Mouse (Mus musculus): ENCODE data around the gene Ect2. TPM values are rescaled to one million over a fixed set of nuclear protein-coding genes. Genes with fewer than 3 reads are reported as not detected.

Ect2 gene
- total and polyA plus RNA-seq, 3 experiments, result 22.6 to 48.5 (median 31.5) TPM

GRCm38 (mm10) chr3:27197816-27198215 lies 44.1 kb upstream of the Ect2 start:
- no peak overlapping the region for H3K9ac ChIP-seq (ENCODE audit: control insufficient read depth, low read depth, low read length, poor library complexity, severe bottlenecking)
- no peak overlapping the region for H3K4me3 ChIP-seq (ENCODE audit: control insufficient read depth in 1 of 2, insufficient read depth in 1 of 2, low read depth in 2 of 2, low read length in 2 of 2)
- no peaks in the 10 kb centered on the region for H3K9me3 ChIP-seq (replicated peaks; ENCODE audit: insufficient read depth, low read length)
- no peaks in the 10 kb centered on the region for H3K79me2 ChIP-seq (ENCODE audit: control insufficient read depth, insufficient read depth, low read length, poor library complexity)
- DNase-seq (ENCODE audit: low read depth, low spot score), result no peak
- TF ChIP-seq RCOR1 (IDR thresholded peaks at IDR 0.05; ENCODE audit: low read depth, low read length), result no peak
- TF ChIP-seq MYB (IDR thresholded peaks at IDR 0.05; ENCODE audit: low read depth, low read length), result no peak
- no peak for TF ChIP-seq HCFC1 (IDR thresholded peaks at IDR 0.05; ENCODE audit: low read depth, low read length)
- TF ChIP-seq RAD21 (IDR thresholded peaks at IDR 0.05; ENCODE audit: low read depth, low read length), result no peak
- TF ChIP-seq ZMIZ1 (IDR thresholded peaks at IDR 0.05; ENCODE audit: low read depth, low read length), result no peak
- TF ChIP-seq UBTF (IDR thresholded peaks at IDR 0.05; ENCODE audit: borderline replicate concordance, insufficient read depth, low read depth, low read length), result no peak
- no peak for TF ChIP-seq MAFK (IDR thresholded peaks at IDR 0.05; ENCODE audit: borderline replicate concordance, low read depth, low read length)
- TF ChIP-seq NRF1 (IDR thresholded peaks at IDR 0.05; ENCODE audit: insufficient read depth, low read depth, low read length, poor library complexity, severe bottlenecking), result no peak
- TF ChIP-seq ELF1 (IDR thresholded peaks at IDR 0.05; ENCODE audit: low read depth, low read length), result no peak
- no peak overlapping the region for H3K27ac ChIP-seq (ENCODE audit: control insufficient read depth, low read depth, low read length)
- H3K36me3 ChIP-seq (ENCODE audit: control insufficient read depth in 1 of 2, insufficient read depth in 2 of 2, low read length in 2 of 2), result peaks cover 0 to 18% of the 10 kb centered on the region in 2 experiments; a peak in 2 of 4 replicates
- no peaks in the 10 kb centered on the region for H3K27me3 ChIP-seq (ENCODE audit: control insufficient read depth in 1 of 2, insufficient read depth in 2 of 2, low read length in 2 of 2)
- peaks cover 7 to 28% of the 10 kb centered on the region in 2 experiments for H3K4me1 ChIP-seq (ENCODE audit: control insufficient read depth in 1 of 2, insufficient read depth in 2 of 2, low read length in 2 of 2)

- TF ChIP-seq SIN3A (IDR thresholded peaks at IDR 0.05; ENCODE audit: low read length) (no peak), ZC3H11A (IDR thresholded peaks at IDR 0.05; ENCODE audit: low read depth, low read length) (no peak), ELF1 (IDR thresholded peaks at IDR 0.05; ENCODE audit: low read depth, low read length) (no peak), ETS1 (IDR thresholded peaks at IDR 0.05; ENCODE audit: low read depth, low read length) (no peak), JUND (IDR thresholded peaks at IDR 0.05; ENCODE audit: low read depth, low read length) (no peak), BHLHE40 (IDR thresholded peaks at IDR 0.05; ENCODE audit: borderline replicate concordance, low read depth, low read length) (no peak), NELFE (IDR thresholded peaks at IDR 0.05; ENCODE audit: low read depth, low read length) (no peak), SMC3 (IDR thresholded peaks at IDR 0.05; ENCODE audit: low read depth, low read length) (no peak), TCF12 (IDR thresholded peaks at IDR 0.05; ENCODE audit: low read depth, low read length) (no peak), EP300 (IDR thresholded peaks at IDR 0.05; ENCODE audit: low read depth in 1 of 2, low read length in 2 of 2) (no peak)
- Histone ChIP-seq H3K27ac (ENCODE audit: control insufficient read depth, low read depth, low read length) (no peak overlapping the region), H3K9me3 (replicated peaks; ENCODE audit: insufficient read depth, low read length) (no peaks in the 10 kb centered on the region), H3K4me3 (ENCODE audit: control insufficient read depth in 1 of 2, insufficient read depth in 1 of 2, low read depth in 2 of 2, low read length in 2 of 2) (no peak overlapping the region), H3K27me3 (ENCODE audit: control insufficient read depth in 1 of 2, insufficient read depth in 2 of 2, low read length in 2 of 2) (no peaks in the 10 kb centered on the region), H3K9ac (ENCODE audit: control insufficient read depth, low read depth, low read length, poor library complexity, severe bottlenecking) (no peak overlapping the region), H3K4me1 (ENCODE audit: control insufficient read depth in 1 of 2, insufficient read depth in 2 of 2, low read length in 2 of 2) (peaks cover 7 to 29% of the 10 kb centered on the region in 2 experiments), H3K36me3 (ENCODE audit: control insufficient read depth in 1 of 2, insufficient read depth in 2 of 2, low read length in 2 of 2) (peaks cover 0 to 18% of the 10 kb centered on the region in 2 experiments; a peak in 2 of 4 replicates), H3K79me2 (ENCODE audit: control insufficient read depth, insufficient read depth, low read length, poor library complexity) (no peaks in the 10 kb centered on the region)
- DNase-seq (ENCODE audit: low read depth, low spot score), result no peak
These were observed 42.9 kb upstream of the Ect2 start for GRCm38 (mm10) chr3:27196529-27196928.

Measured in MEL (cell line).